Mouse (Mus musculus) lung, postnatal 4 days (tissue): ENCODE measurements at regions not wholly inside any gene's neighbourhood (a gene's known extent, or its start where the extent isn't known, plus 50 kb on each side); places are given as distances from the start of the nearest gene placed in this dataset.
"Not testable (repeated sequence)": the region's sequence is repeated elsewhere in the genome, so short reads cannot be mapped to it uniquely, and the experiment has no call there.

Experiments
- DNase-seq, 2 experiments: peaks; one replicate each; pipeline ENCODE4 v3.0.0; 2021

GRCm38 (mm10) chr14:104208040-104208816 is 259.6 kb downstream of the Pou4f1 start:
- no peak for DNase-seq

- DNase-seq = no peak
Measured at GRCm38 (mm10) chr14:104206602-104207001, 261.2 kb downstream of the Pou4f1 start.

- DNase-seq = peak in 1 of 2 experiments; percentile 7
Measured at GRCm38 (mm10) chr14:104203239-104203986, 264.4 kb downstream of the Pou4f1 start.

- no peak for DNase-seq
Measured at GRCm38 (mm10) chr14:104193198-104193597, 274.6 kb downstream of the Pou4f1 start.

- no peak for DNase-seq
Measured at GRCm38 (mm10) chr14:104175122-104175521, 292.7 kb downstream of the Pou4f1 start.

GRCm38 (mm10) chr14:104146841-104147240 is 302.6 kb upstream of the Ednrb start:
- DNase-seq = no peak

GRCm38 (mm10) chr14:104145395-104145794 is 301.2 kb upstream of the Ednrb start:
- DNase-seq = no peak

GRCm38 (mm10) chr14:104114986-104115951 is 271.1 kb upstream of the Ednrb start:
- no peak for DNase-seq

- DNase-seq = no peak
Measured at GRCm38 (mm10) chr14:104114182-104114581, 270.0 kb upstream of the Ednrb start.

- DNase-seq = no peak
Measured at GRCm38 (mm10) chr14:104113448-104113847, 269.2 kb upstream of the Ednrb start.

GRCm38 (mm10) chr14:104086381-104086780 is 242.2 kb upstream of the Ednrb start:
- DNase-seq = no peak

GRCm38 (mm10) chr14:104064199-104064598 is 220.0 kb upstream of the Ednrb start:
- DNase-seq = not testable (repeated sequence)

- DNase-seq = no peak
Measured at GRCm38 (mm10) chr14:104053697-104054096, 209.5 kb upstream of the Ednrb start.

- peak; percentile 45 to 62 for DNase-seq
Measured at GRCm38 (mm10) chr14:104038628-104039325, 194.6 kb upstream of the Ednrb start.

GRCm38 (mm10) chr14:104033606-104034005 is 189.4 kb upstream of the Ednrb start:
- DNase-seq = no peak

- no peak for DNase-seq
Measured at GRCm38 (mm10) chr14:104030784-104031470, 186.7 kb upstream of the Ednrb start.

- DNase-seq = no peak
Measured at GRCm38 (mm10) chr14:104029668-104030530, 185.7 kb upstream of the Ednrb start.

- DNase-seq = no peak
Measured at GRCm38 (mm10) chr14:104027900-104028285, 183.7 kb upstream of the Ednrb start.

GRCm38 (mm10) chr14:104027077-104027899 is 183.1 kb upstream of the Ednrb start:
- DNase-seq = peak in 1 of 2 experiments; percentile 60

- no peak for DNase-seq
Measured at GRCm38 (mm10) chr14:104008538-104008937, 164.3 kb upstream of the Ednrb start.
